Mouse (Mus musculus): ENCODE measurements at regions not wholly inside any gene's neighbourhood (a gene's known extent, or its start where the extent isn't known, plus 50 kb on each side); places are given as distances from the start of the nearest gene placed in this dataset.

GRCm38 (mm10) chr12:113362409-113363038, 126.8 kb upstream of the Adam6b start:
- TF ChIP-seq POLR2A (IDR thresholded peaks at IDR 0.05; ENCODE audit: extremely low read depth, insufficient read depth, low read length) (no peak), CTCF (IDR thresholded peaks at IDR 0.05; ENCODE audit: extremely low read depth, insufficient read depth, low read length) (no peak)
